Mouse (Mus musculus) heart, embryonic 10.5 days (tissue): Measurements from ENCODE around the gene Gria2. TPM values are rescaled to one million over a fixed set of nuclear protein-coding genes. Genes with fewer than 3 reads are reported as not detected.

ENCODE experiments used
- DNase-seq: peaks from one replicate; pipeline ENCODE4 v3.0.0-alpha.2; 2017; ENCODE audit warnings: low spot score
- H3K27ac ChIP-seq: fragments of 300-500 bp; sonication (generic); 2 replicates; pipeline ENCODE4 v1.5.1; 2016; ENCODE audit warnings: mild to moderate bottlenecking
- H3K27me3 ChIP-seq: fragments of 300-500 bp; sonication (generic); 2 replicates; pipeline ENCODE4 v1.6.1; 2016; ENCODE audit warnings: mild to moderate bottlenecking; ENCODE audit not compliant: poor library complexity, insufficient read depth, severe bottlenecking
- H3K36me3 ChIP-seq: fragments of 300-500 bp; sonication (generic); 2 replicates; pipeline ENCODE4 v1.6.1; 2016; ENCODE audit warnings: mild to moderate bottlenecking, moderate library complexity
- H3K4me1 ChIP-seq: fragments of 300-500 bp; sonication (generic); 2 replicates; pipeline ENCODE4 v1.6.1; 2016; ENCODE audit warnings: mild to moderate bottlenecking
- H3K4me3 ChIP-seq: fragments of 300-500 bp; sonication (generic); 2 replicates; pipeline ENCODE4 v1.5.1; 2016; ENCODE audit warnings: mild to moderate bottlenecking, moderate library complexity
- H3K9me3 ChIP-seq: fragments of 300-500 bp; sonication (generic); 2 replicates; pipeline ENCODE4 v1.6.1; 2016; ENCODE audit warnings: mild to moderate bottlenecking, moderate library complexity
- WGBS: fragments of 180-500 bp; shearing (Covaris S2); methylation state at CpG from one replicate; pipeline ENCODE4 v1.1.7; 2016; 5-methylcytosine and 5-hydroxymethylcytosine counted together
- polyA plus RNA-seq: library from polyadenylated mRNA; unstranded; fragments of >200 nt; fragmentation: Nextera tagmentation; extraction: Ambion mirVana; gene quantifications from 2 replicates; pipeline ENCODE4 v1.2.1, GENCODE M21; 2016

The Gria2 gene
- polyA plus RNA-seq: 0.17 and 0.35 TPM in 2 replicates

- Histone ChIP-seq H3K4me3 (peak within 1 kb of the TSS; percentile 61), H3K4me1 (peaks cover 20% of the 10 kb centered on the region), H3K27ac (no peak within 1 kb of the TSS), H3K36me3 (no peaks in the 10 kb centered on the region), H3K27me3 (peaks cover 37% of the 10 kb centered on the region), H3K9me3 (no peaks in the 10 kb centered on the region)
- DNase-seq: peak; percentile 86
- WGBS: under 1% methylated on average over 35 of the region's 35 CpGs
These were observed at the start of gene Gria2 for GRCm38 (mm10) chr3:80802596-80803081. Gene Gria2, minus strand, starts transcription at chr3:80802835.

- Histone ChIP-seq H3K36me3 (no peaks in the 10 kb centered on the region), H3K4me3 (no peak overlapping the region), H3K27me3 (no peaks in the 10 kb centered on the region), H3K9me3 (no peaks in the 10 kb centered on the region), H3K27ac (no peak overlapping the region), H3K4me1 (no peaks in the 10 kb centered on the region)
- 82% methylated on average over 10 of the region's 10 CpGs for WGBS
- DNase-seq: no peak
These were observed 48.3 kb upstream of the Gria2 start for GRCm38 (mm10) chr3:80850947-80851346.

- no peaks in the 10 kb centered on the region for H3K36me3 ChIP-seq
- H3K9me3 ChIP-seq: no peaks in the 10 kb centered on the region
- H3K4me3 ChIP-seq: no peak overlapping the region
- H3K27ac ChIP-seq: no peak overlapping the region
- 91% methylated on average over 2 of the region's 2 CpGs for WGBS
- no peaks in the 10 kb centered on the region for H3K27me3 ChIP-seq
- H3K4me1 ChIP-seq: no peaks in the 10 kb centered on the region
- DNase-seq: no peak
These were observed 43.0 kb upstream of the Gria2 start for GRCm38 (mm10) chr3:80845634-80846033.

GRCm38 (mm10) chr3:80839845-80840244 is 37.2 kb upstream of the Gria2 start:
- no peak for DNase-seq
- Histone ChIP-seq H3K4me3 (no peak overlapping the region), H3K36me3 (no peaks in the 10 kb centered on the region), H3K9me3 (no peaks in the 10 kb centered on the region), H3K27ac (no peak overlapping the region), H3K27me3 (no peaks in the 10 kb centered on the region), H3K4me1 (no peaks in the 10 kb centered on the region)
- 85% methylated on average over 5 of the region's 5 CpGs for WGBS

GRCm38 (mm10) chr3:80837583-80837982 is 34.9 kb upstream of the Gria2 start:
- 58% methylated on average over 3 of the region's 3 CpGs for WGBS
- no peaks in the 10 kb centered on the region for H3K36me3 ChIP-seq

GRCm38 (mm10) chr3:80823975-80824374 is 21.3 kb upstream of the Gria2 start:
- Histone ChIP-seq H3K4me3 (no peak overlapping the region), H3K27ac (no peak overlapping the region), H3K9me3 (no peaks in the 10 kb centered on the region), H3K4me1 (no peaks in the 10 kb centered on the region), H3K27me3 (no peaks in the 10 kb centered on the region), H3K36me3 (no peaks in the 10 kb centered on the region)
- DNase-seq: no peak
- 96% methylated on average over 1 of the region's 1 CpGs for WGBS

More at GRCm38 (mm10) chr3:80837583-80837982, 34.9 kb upstream of the Gria2 start:
- no peak overlapping the region for H3K4me3 ChIP-seq
- H3K9me3 ChIP-seq: no peaks in the 10 kb centered on the region
- H3K27ac ChIP-seq: no peak overlapping the region
- DNase-seq: no peak
- H3K27me3 ChIP-seq: no peaks in the 10 kb centered on the region
- no peaks in the 10 kb centered on the region for H3K4me1 ChIP-seq

GRCm38 (mm10) chr3:80818619-80819018 is 16.0 kb upstream of the Gria2 start:
- 81% methylated on average over 1 of the region's 1 CpGs for WGBS
- Histone ChIP-seq H3K27ac (no peak overlapping the region), H3K27me3 (no peaks in the 10 kb centered on the region), H3K9me3 (no peaks in the 10 kb centered on the region), H3K4me3 (no peak overlapping the region), H3K36me3 (no peaks in the 10 kb centered on the region), H3K4me1 (no peaks in the 10 kb centered on the region)
- DNase-seq: no peak

GRCm38 (mm10) chr3:80813734-80814133 is 11.1 kb upstream of the Gria2 start:
- H3K9me3 ChIP-seq: no peaks in the 10 kb centered on the region

GRCm38 (mm10) chr3:80812237-80812636 is 9.6 kb upstream of the Gria2 start:
- no peak for DNase-seq
- Histone ChIP-seq H3K27ac (no peak overlapping the region), H3K27me3 (no peaks in the 10 kb centered on the region), H3K9me3 (no peaks in the 10 kb centered on the region), H3K4me3 (no peak overlapping the region), H3K4me1 (no peaks in the 10 kb centered on the region), H3K36me3 (no peaks in the 10 kb centered on the region)
- WGBS: 71% methylated on average over 3 of the region's 3 CpGs

More at GRCm38 (mm10) chr3:80813734-80814133, 11.1 kb upstream of the Gria2 start:
- no peaks in the 10 kb centered on the region for H3K27me3 ChIP-seq
- H3K27ac ChIP-seq: no peak overlapping the region
- H3K4me3 ChIP-seq: no peak overlapping the region
- no peaks in the 10 kb centered on the region for H3K4me1 ChIP-seq
- DNase-seq: no peak
- H3K36me3 ChIP-seq: no peaks in the 10 kb centered on the region

GRCm38 (mm10) chr3:80805327-80805726 is 2.7 kb upstream of the Gria2 start:
- Histone ChIP-seq H3K4me3 (no peak overlapping the region), H3K36me3 (no peaks in the 10 kb centered on the region), H3K27me3 (peaks cover 26% of the 10 kb centered on the region), H3K27ac (no peak overlapping the region), H3K9me3 (no peaks in the 10 kb centered on the region), H3K4me1 (peaks cover 17% of the 10 kb centered on the region)
- DNase-seq: no peak
- 11% methylated on average over 1 of the region's 1 CpGs for WGBS

GRCm38 (mm10) chr3:80803811-80804210 is 1.2 kb upstream of the Gria2 start:
- Histone ChIP-seq H3K36me3 (no peaks in the 10 kb centered on the region), H3K27me3 (peaks cover 37% of the 10 kb centered on the region), H3K9me3 (no peaks in the 10 kb centered on the region), H3K27ac (no peak overlapping the region), H3K4me1 (peaks cover 20% of the 10 kb centered on the region), H3K4me3 (no peak overlapping the region)
- 64% methylated on average over 1 of the region's 1 CpGs for WGBS
- no peak for DNase-seq

- Histone ChIP-seq H3K4me3 (no peak overlapping the region; the same call in 1 of the 2 replicates), H3K27me3 (peaks cover 37% of the 10 kb centered on the region), H3K9me3 (no peaks in the 10 kb centered on the region), H3K27ac (no peak overlapping the region), H3K36me3 (no peaks in the 10 kb centered on the region), H3K4me1 (peaks cover 20% of the 10 kb centered on the region)
- no peak for DNase-seq
- WGBS: 50% methylated on average over 8 of the region's 8 CpGs
These were observed 576 bp upstream of the Gria2 start for GRCm38 (mm10) chr3:80803211-80803610.

GRCm38 (mm10) chr3:80801827-80802310 is 766 bp downstream of the Gria2 start:
- no peak overlapping the region for H3K27ac ChIP-seq
- H3K36me3 ChIP-seq: no peaks in the 10 kb centered on the region
- no peaks in the 10 kb centered on the region for H3K9me3 ChIP-seq
- H3K4me1 ChIP-seq: peaks cover 20% of the 10 kb centered on the region
- peaks cover 37% of the 10 kb centered on the region for H3K27me3 ChIP-seq
- H3K4me3 ChIP-seq: no peak overlapping the region
- WGBS: 26% methylated on average over 6 of the region's 6 CpGs
- no peak for DNase-seq
